Comparison of ENCODE assay signal across 12 mouse cellular contexts in genomic region chr13:112382956-112383355, GRCm38 (mm10).
DNase-seq lines count a peak whose midpoint lies in the region; ATAC-seq lines count a peak whose summit lies in the region.
"Had no signal": no experiment of that assay in that cellular context is flagged by ENCODE, and none has a peak within 500 bp of the region (broad histone marks: within the 10 kb centered on the region; RNA-seq: fewer than 3 reads in every experiment).

No protein-coding gene starts in this region.

- peak; percentile 53 for DNase-seq in gastrocnemius, postnatal 25 days
- DNase-seq in gastrocnemius, postnatal 4 days (ENCODE audit: low spot score in 2 of 2): no peak
- DNase-seq in neural tube, embryonic 10.5 days (ENCODE audit: extremely low spot score, low spot score): no peak
- DNase-seq in cerebellum, adult 18-20 months: no peak
- DNase-seq in cerebellum, postnatal 36 days: no peak
- DNase-seq: thymus, postnatal 14 days had no signal

- no peak overlapping the region for H3K4me3 ChIP-seq in neural tube, embryonic 15.5 days (replicated peaks)
- H3K4me3 ChIP-seq in heart, embryonic 14.5 days (ENCODE audit: control insufficient read depth in 1 of 2, insufficient read depth in 1 of 2, low read depth in 1 of 2, low read length in 2 of 2): no peak overlapping the region
- no peak overlapping the region for H3K4me3 ChIP-seq in stomach, embryonic 16.5 days (replicated peaks; ENCODE audit: low read length)
- H3K4me3 ChIP-seq: hindbrain, embryonic 10.5 days; liver, embryonic 15.5 days had no signal

- WGBS in neural tube, embryonic 15.5 days: 71% methylated on average over 3 of the region's 3 CpGs
- 34% methylated on average over 3 of the region's 3 CpGs for WGBS in heart, embryonic 14.5 days
- 40% methylated on average over 3 of the region's 3 CpGs for WGBS in stomach, embryonic 16.5 days

- ATAC-seq in neural tube, embryonic 15.5 days (ENCODE audit: low FRiP score): no peak
- peak; percentile 61; the same call in 1 of the 2 replicates for ATAC-seq in heart, embryonic 14.5 days (ENCODE audit: insufficient number of reproducible peaks, insufficient read depth, low FRiP score, low read depth)
- peak; percentile 87 for ATAC-seq in stomach, embryonic 16.5 days (ENCODE audit: insufficient read depth, low FRiP score)
- ATAC-seq: CD4-positive, CD25-positive, alpha-beta regulatory T cell, adult 4 months had no signal

- H3K27me3 ChIP-seq in neural tube, embryonic 15.5 days (replicated peaks): no peaks in the 10 kb centered on the region
- no peaks in the 10 kb centered on the region for H3K27me3 ChIP-seq in heart, embryonic 14.5 days (ENCODE audit: control insufficient read depth, insufficient read depth, low read length)
- no peaks in the 10 kb centered on the region for H3K27me3 ChIP-seq in stomach, embryonic 16.5 days (ENCODE audit: control insufficient read depth, insufficient read depth, low read length)
- H3K27me3 ChIP-seq: liver, embryonic 15.5 days had no signal

- no peaks in the 10 kb centered on the region for H3K36me3 ChIP-seq in neural tube, embryonic 15.5 days
- no peaks in the 10 kb centered on the region for H3K36me3 ChIP-seq in heart, embryonic 14.5 days (ENCODE audit: control insufficient read depth, insufficient read depth, low read length)
- no peaks in the 10 kb centered on the region for H3K36me3 ChIP-seq in stomach, embryonic 16.5 days (ENCODE audit: control insufficient read depth, insufficient read depth, low read length)
- H3K36me3 ChIP-seq: hindbrain, embryonic 10.5 days; liver, embryonic 15.5 days had no signal

- H3K9me3 ChIP-seq in neural tube, embryonic 15.5 days (replicated peaks): no peaks in the 10 kb centered on the region
- no peaks in the 10 kb centered on the region for H3K9me3 ChIP-seq in heart, embryonic 14.5 days (ENCODE audit: control insufficient read depth, low read length)
- H3K9me3 ChIP-seq in stomach, embryonic 16.5 days (replicated peaks; ENCODE audit: control insufficient read depth, low read length): no peaks in the 10 kb centered on the region
- H3K9me3 ChIP-seq: hindbrain, embryonic 10.5 days; liver, embryonic 15.5 days had no signal

- H3K4me2 ChIP-seq in neural tube, embryonic 15.5 days: no peak overlapping the region
- no peak overlapping the region for H3K4me2 ChIP-seq in heart, embryonic 14.5 days (ENCODE audit: low read length)
- no peak overlapping the region for H3K4me2 ChIP-seq in stomach, embryonic 16.5 days (ENCODE audit: low read depth, low read length)
- H3K4me2 ChIP-seq: liver, embryonic 15.5 days had no signal

- 0 out of 2 replicates have a peak overlapping the region, but pooled peaks have one; percentile 9 for H3K27ac ChIP-seq in neural tube, embryonic 15.5 days (replicated peaks)
- peak overlapping the region in 1 of 2 experiments; percentile 23; a peak in 1 of 4 replicates for H3K27ac ChIP-seq in heart, embryonic 14.5 days (replicated peaks in 1 of 2; ENCODE audit: control insufficient read depth in 1 of 2, insufficient read depth in 1 of 2, low read depth in 2 of 2, low read length in 2 of 2)
- peak overlapping the region; percentile 82 for H3K27ac ChIP-seq in stomach, embryonic 16.5 days (ENCODE audit: low read length)
- H3K27ac ChIP-seq: hindbrain, embryonic 10.5 days; liver, embryonic 15.5 days had no signal

- peaks cover 9% of the 10 kb centered on the region; the same call in 1 of the 2 replicates for H3K4me1 ChIP-seq in neural tube, embryonic 15.5 days
- peaks cover 5 to 14% of the 10 kb centered on the region in 2 experiments; a peak in 3 of 4 replicates for H3K4me1 ChIP-seq in heart, embryonic 14.5 days (ENCODE audit: control insufficient read depth in 2 of 2, insufficient read depth in 2 of 2, low read length in 2 of 2)
- H3K4me1 ChIP-seq in stomach, embryonic 16.5 days (ENCODE audit: control insufficient read depth, insufficient read depth, low read length): peaks cover 14% of the 10 kb centered on the region
- H3K4me1 ChIP-seq: liver, embryonic 15.5 days had no signal

- no peak overlapping the region for H3K9ac ChIP-seq in neural tube, embryonic 15.5 days (replicated peaks)
- H3K9ac ChIP-seq in heart, embryonic 14.5 days (ENCODE audit: low read length): no peak overlapping the region
- no peak overlapping the region for H3K9ac ChIP-seq in stomach, embryonic 16.5 days (ENCODE audit: low read length)
- H3K9ac ChIP-seq: liver, embryonic 15.5 days had no signal
